Mouse (Mus musculus): ENCODE measurements around the gene Tcerg1l. TPM values are rescaled to one million over a fixed set of nuclear protein-coding genes. Genes with fewer than 3 reads are reported as not detected.

Gene Tcerg1l
- polyA plus RNA-seq, 1 experiment from 2014 or later, result 0.62 TPM

- 2% methylated on average over 2 of the region's 2 CpGs for WGBS
- Histone ChIP-seq H3K9me3 (no peaks in the 10 kb centered on the region), H3K4me1 (no peaks in the 10 kb centered on the region), H3K36me3 (no peaks in the 10 kb centered on the region), H3K4me3 (no peak overlapping the region), H3K4me2 (no peak overlapping the region), H3K27me3 (no peaks in the 10 kb centered on the region; the same call in 1 of the 2 replicates), H3K27ac (no peak overlapping the region), H3K9ac (no peak overlapping the region)
- no peak for ATAC-seq (ENCODE audit: borderline replicate concordance, extremely low read depth, low FRiP score, low TSS enrichment)
Observed at GRCm38 (mm10) chr7:138356655-138357449, 40.7 kb downstream of the Tcerg1l start.

- no peaks in the 10 kb centered on the region for H3K36me3 ChIP-seq
- ATAC-seq (ENCODE audit: borderline replicate concordance, extremely low read depth, low FRiP score, low TSS enrichment), result no peak
- H3K4me3 ChIP-seq, result no peak overlapping the region
- WGBS, result 84% methylated on average over 6 of the region's 6 CpGs
- no peaks in the 10 kb centered on the region for H3K9me3 ChIP-seq
- no peaks in the 10 kb centered on the region for H3K27me3 ChIP-seq
- no peak overlapping the region for H3K4me2 ChIP-seq
- H3K4me1 ChIP-seq, result no peaks in the 10 kb centered on the region
- no peak overlapping the region for H3K27ac ChIP-seq
- no peak overlapping the region for H3K9ac ChIP-seq
Observed at GRCm38 (mm10) chr7:138345451-138345850, 52.1 kb downstream of the Tcerg1l start.

GRCm38 (mm10) chr7:138338451-138338850 lies 59.1 kb downstream of the Tcerg1l start:
- Histone ChIP-seq H3K9me3 (no peaks in the 10 kb centered on the region), H3K4me1 (no peaks in the 10 kb centered on the region), H3K4me2 (no peak overlapping the region), H3K27ac (no peak overlapping the region), H3K9ac (no peak overlapping the region), H3K4me3 (no peak overlapping the region), H3K27me3 (no peaks in the 10 kb centered on the region), H3K36me3 (no peaks in the 10 kb centered on the region)
- no peak for ATAC-seq (ENCODE audit: borderline replicate concordance, extremely low read depth, low FRiP score, low TSS enrichment)
- 57% methylated on average over 4 of the region's 4 CpGs for WGBS

- no peak for ATAC-seq (ENCODE audit: borderline replicate concordance, extremely low read depth, low FRiP score, low TSS enrichment)
- Histone ChIP-seq H3K4me2 (no peak overlapping the region), H3K9ac (no peak overlapping the region), H3K9me3 (no peaks in the 10 kb centered on the region), H3K27me3 (no peaks in the 10 kb centered on the region), H3K4me1 (no peaks in the 10 kb centered on the region), H3K36me3 (no peaks in the 10 kb centered on the region), H3K27ac (no peak overlapping the region), H3K4me3 (no peak overlapping the region)
- WGBS, result 25% methylated on average over 5 of the region's 5 CpGs
Observed at GRCm38 (mm10) chr7:138337946-138338345, 59.6 kb downstream of the Tcerg1l start.

DNA sequence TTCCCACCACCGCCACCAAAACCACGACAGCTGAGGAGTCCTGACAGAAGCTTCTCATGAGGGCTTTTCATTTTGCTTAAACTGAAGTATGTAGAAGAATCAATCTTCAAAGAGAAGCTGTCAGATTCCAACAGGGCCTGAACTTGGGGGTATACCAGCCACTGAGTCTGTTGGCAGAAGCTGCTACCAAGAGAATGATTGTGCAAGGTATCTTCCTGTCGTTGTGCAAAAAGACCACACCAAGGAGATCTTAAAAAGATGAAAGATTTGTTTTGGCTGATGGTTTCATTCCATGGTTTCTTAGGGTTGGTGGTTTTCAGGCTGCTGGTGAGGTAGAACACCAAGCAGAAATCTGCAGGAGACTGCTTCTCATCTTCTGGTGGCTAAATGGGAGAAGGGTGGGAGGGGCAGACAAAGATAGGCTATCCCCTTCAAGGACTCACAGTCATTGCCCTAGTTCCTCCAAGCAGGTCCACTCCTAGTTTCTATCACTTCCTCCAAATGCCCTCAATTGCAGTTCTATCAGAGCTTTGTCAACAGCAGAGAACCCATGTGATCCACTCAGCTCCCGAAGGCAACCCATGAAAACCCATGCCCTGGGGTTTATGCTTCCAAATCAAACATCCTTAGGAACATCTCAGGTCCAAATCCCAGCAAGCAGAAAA lies 64.9 kb downstream of the Tcerg1l start:
- ATAC-seq (ENCODE audit: borderline replicate concordance, extremely low read depth, low FRiP score, low TSS enrichment), result no peak
- Histone ChIP-seq H3K4me1 (no peaks in the 10 kb centered on the region), H3K9ac (no peak overlapping the region), H3K27ac (no peak overlapping the region), H3K36me3 (no peaks in the 10 kb centered on the region), H3K4me3 (no peak overlapping the region), H3K4me2 (no peak overlapping the region), H3K27me3 (no peaks in the 10 kb centered on the region), H3K9me3 (no peaks in the 10 kb centered on the region)
- 78% methylated on average over 4 of the region's 4 CpGs for WGBS

DNA sequence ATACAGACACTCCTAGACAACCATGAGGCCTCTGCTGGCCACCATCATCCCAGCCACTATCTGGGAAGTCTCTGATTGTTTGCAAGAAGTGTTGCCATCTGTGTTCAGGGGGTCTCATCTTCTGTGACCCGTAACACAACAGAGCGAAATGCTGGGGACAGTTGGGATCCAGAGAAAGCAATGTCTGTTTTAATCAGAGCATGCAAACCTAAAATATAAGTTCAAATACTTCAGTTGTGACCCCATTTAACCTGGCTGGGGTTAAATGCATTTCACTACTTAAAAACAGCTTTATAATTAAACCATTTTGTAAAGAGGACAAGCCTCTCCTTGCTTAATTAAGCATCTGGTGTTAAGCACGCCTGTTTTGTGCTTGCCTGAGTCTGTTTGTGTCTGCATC lies 66.3 kb downstream of the Tcerg1l start:
- H3K4me2 ChIP-seq, result no peak overlapping the region
- H3K27me3 ChIP-seq, result no peaks in the 10 kb centered on the region
- no peak overlapping the region for H3K27ac ChIP-seq
- no peak for ATAC-seq (ENCODE audit: borderline replicate concordance, extremely low read depth, low FRiP score, low TSS enrichment)
- no peaks in the 10 kb centered on the region for H3K9me3 ChIP-seq
- H3K9ac ChIP-seq, result no peak overlapping the region
- no peaks in the 10 kb centered on the region for H3K36me3 ChIP-seq
- H3K4me3 ChIP-seq, result no peak overlapping the region
- WGBS, result 77% methylated on average over 3 of the region's 3 CpGs
- no peaks in the 10 kb centered on the region for H3K4me1 ChIP-seq

DNA sequence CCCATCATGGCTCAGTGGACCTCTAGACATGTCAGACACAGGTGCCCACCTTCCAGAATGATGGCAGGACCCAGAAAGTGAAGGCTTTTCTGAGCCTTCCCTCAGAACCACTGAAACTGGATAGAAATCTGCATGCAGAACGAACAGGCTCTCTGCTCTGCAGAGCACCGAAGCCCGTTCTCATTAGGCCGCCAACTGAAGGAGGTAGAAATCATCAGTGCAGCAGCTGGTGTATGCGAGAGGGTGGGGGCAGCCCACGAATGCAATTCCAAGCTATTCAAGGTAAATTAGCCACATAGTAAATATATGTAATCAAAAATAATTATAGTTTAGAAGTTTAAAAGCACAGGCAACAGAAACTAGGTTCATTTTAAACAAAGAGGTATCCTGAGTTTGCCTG lies 68.9 kb downstream of the Tcerg1l start:
- no peaks in the 10 kb centered on the region for H3K4me1 ChIP-seq
- H3K36me3 ChIP-seq, result no peaks in the 10 kb centered on the region
- no peak for ATAC-seq (ENCODE audit: borderline replicate concordance, extremely low read depth, low FRiP score, low TSS enrichment)
- H3K9ac ChIP-seq, result no peak overlapping the region
- no peaks in the 10 kb centered on the region for H3K9me3 ChIP-seq
- no peak overlapping the region for H3K4me3 ChIP-seq
- H3K4me2 ChIP-seq, result no peak overlapping the region
- WGBS, result 84% methylated on average over 6 of the region's 6 CpGs
- no peak overlapping the region for H3K27ac ChIP-seq
- no peaks in the 10 kb centered on the region for H3K27me3 ChIP-seq

DNA sequence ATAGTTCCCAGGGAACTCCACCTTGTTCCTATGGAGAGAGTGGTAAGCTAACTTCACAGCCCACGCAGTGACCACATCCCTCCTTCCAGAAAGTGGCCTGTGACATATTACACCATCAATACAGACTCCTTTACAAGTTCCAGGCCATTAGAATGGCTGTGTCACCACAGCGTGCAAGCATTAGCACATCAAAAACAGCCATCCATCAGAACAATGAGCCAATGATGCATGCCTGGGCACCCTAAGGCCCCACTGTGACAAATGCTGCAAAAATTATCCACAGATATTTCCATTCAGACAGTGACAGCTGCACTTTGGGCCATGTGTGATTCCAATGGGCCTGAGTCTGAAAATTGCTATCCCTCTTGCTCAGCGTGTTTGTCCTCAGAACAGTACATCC lies 70.8 kb downstream of the Tcerg1l start:
- H3K9ac ChIP-seq, result no peak overlapping the region
- 68% methylated on average over 3 of the region's 3 CpGs for WGBS
- no peaks in the 10 kb centered on the region for H3K27me3 ChIP-seq
- no peaks in the 10 kb centered on the region for H3K9me3 ChIP-seq
- H3K36me3 ChIP-seq, result no peaks in the 10 kb centered on the region
- no peak overlapping the region for H3K27ac ChIP-seq
- no peaks in the 10 kb centered on the region for H3K4me1 ChIP-seq
- H3K4me2 ChIP-seq, result no peak overlapping the region
- H3K4me3 ChIP-seq, result no peak overlapping the region
- ATAC-seq (ENCODE audit: borderline replicate concordance, extremely low read depth, low FRiP score, low TSS enrichment), result no peak

DNA sequence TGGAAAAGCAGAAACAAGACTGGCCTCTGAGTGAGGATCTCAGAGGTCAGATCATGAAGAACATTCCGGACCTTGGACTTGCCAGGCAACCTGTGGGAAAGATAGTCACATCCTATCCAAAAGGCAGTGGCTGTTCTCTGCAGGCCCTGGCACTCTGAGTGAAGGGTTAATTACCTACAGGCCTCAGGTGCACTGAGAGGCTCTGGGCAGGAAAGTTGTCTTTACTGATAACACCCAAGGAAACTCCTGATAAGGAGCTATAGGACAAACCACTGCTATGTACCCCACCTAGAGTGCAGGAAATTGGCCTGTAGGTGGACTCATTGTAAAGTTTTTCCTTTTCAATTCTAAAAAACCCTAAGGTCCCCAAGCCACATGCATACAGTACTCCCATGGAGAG lies 83.8 kb downstream of the Tcerg1l start:
- Histone ChIP-seq H3K4me2 (no peak overlapping the region), H3K9me3 (no peaks in the 10 kb centered on the region), H3K27me3 (no peaks in the 10 kb centered on the region), H3K4me1 (no peaks in the 10 kb centered on the region), H3K9ac (no peak overlapping the region), H3K4me3 (no peak overlapping the region), H3K36me3 (no peaks in the 10 kb centered on the region), H3K27ac (no peak overlapping the region)
- no peak for ATAC-seq (ENCODE audit: borderline replicate concordance, extremely low read depth, low FRiP score, low TSS enrichment)
- 90% methylated on average over 1 of the region's 1 CpGs for WGBS

GRCm38 (mm10) chr7:138306126-138306525 lies 91.4 kb downstream of the Tcerg1l start:
- ATAC-seq (ENCODE audit: borderline replicate concordance, extremely low read depth, low FRiP score, low TSS enrichment), result no peak
- Histone ChIP-seq H3K4me1 (no peaks in the 10 kb centered on the region), H3K27ac (no peak overlapping the region), H3K4me2 (no peak overlapping the region), H3K27me3 (no peaks in the 10 kb centered on the region), H3K9me3 (no peaks in the 10 kb centered on the region), H3K4me3 (no peak overlapping the region), H3K36me3 (no peaks in the 10 kb centered on the region), H3K9ac (no peak overlapping the region)
- WGBS, result 83% methylated on average over 3 of the region's 3 CpGs

- H3K36me3 ChIP-seq, result no peaks in the 10 kb centered on the region
- no peak overlapping the region for H3K4me3 ChIP-seq
- no peak overlapping the region for H3K4me2 ChIP-seq
- 57% methylated on average over 5 of the region's 5 CpGs for WGBS
- no peak overlapping the region for H3K9ac ChIP-seq
- no peak for ATAC-seq (ENCODE audit: borderline replicate concordance, extremely low read depth, low FRiP score, low TSS enrichment)
- 0 out of 2 replicates have a peak, but pooled peaks cover 6% of the 10 kb centered on the region for H3K4me1 ChIP-seq
- H3K27ac ChIP-seq, result no peak overlapping the region
- no peaks in the 10 kb centered on the region for H3K27me3 ChIP-seq
- no peaks in the 10 kb centered on the region for H3K9me3 ChIP-seq
Observed at GRCm38 (mm10) chr7:138284790-138285189, 112.7 kb downstream of the Tcerg1l start.

GRCm38 (mm10) chr7:138275263-138275662 lies 122.3 kb downstream of the Tcerg1l start:
- Histone ChIP-seq H3K4me1 (no peaks in the 10 kb centered on the region), H3K27ac (no peak overlapping the region), H3K9me3 (no peaks in the 10 kb centered on the region), H3K4me3 (no peak overlapping the region), H3K4me2 (no peak overlapping the region), H3K9ac (no peak overlapping the region), H3K36me3 (no peaks in the 10 kb centered on the region), H3K27me3 (no peaks in the 10 kb centered on the region)
- 58% methylated on average over 1 of the region's 1 CpGs for WGBS
- no peak for ATAC-seq (ENCODE audit: borderline replicate concordance, extremely low read depth, low FRiP score, low TSS enrichment)

Data from lung, embryonic 15.5 days (tissue).